ENCODE assay signal across 8 mouse cellular contexts in genomic region chr2:128428651-128429633, GRCm38 (mm10).
DNase-seq lines count a peak whose midpoint lies in the region; ATAC-seq and TF ChIP-seq lines count a peak whose summit lies in the region.

No protein-coding gene starts in this region.

- H3K9me3 ChIP-seq in hindbrain, postnatal 0 days (ENCODE audit: low read length), result no peaks in the 10 kb centered on the region
- no peaks in the 10 kb centered on the region for H3K9me3 ChIP-seq in liver, embryonic 14.5 days (ENCODE audit: control insufficient read depth, low read length)

- WGBS in hindbrain, postnatal 0 days, result 58% methylated on average over 18 of the region's 18 CpGs
- 11% methylated on average over 18 of the region's 18 CpGs for WGBS in liver, embryonic 14.5 days (ENCODE audit: insufficient replicate concordance)

- no peak overlapping the region for H3K27ac ChIP-seq in hindbrain, postnatal 0 days
- H3K27ac ChIP-seq in liver, embryonic 14.5 days, result peak overlapping the region; percentile 10; the same call in 1 of the 2 replicates

- DNase-seq in CD4-positive, CD25-positive, alpha-beta regulatory T cell, adult 2 months (ENCODE audit: low read depth, low spot score), result peak; percentile 73
- DNase-seq in ZHBTc4 (ENCODE audit: low read depth, low spot score), result peak; percentile 65
- DNase-seq in gastrocnemius, postnatal 10 days, result peak; percentile 44
- no peak for DNase-seq in hindbrain, postnatal 0 days (ENCODE audit: low spot score)
- no peak for DNase-seq in liver, embryonic 14.5 days (ENCODE audit: low read depth in 3 of 3, low spot score in 3 of 3)
- DNase-seq in retina, embryonic 14.5 days (ENCODE audit: low spot score), result no peak
- no peak for DNase-seq in cerebellum, postnatal 25 days

- TF ChIP-seq CTCF in hindbrain, postnatal 0 days (IDR thresholded peaks at IDR 0.05; ENCODE audit: low read depth), result no peak
- TF ChIP-seq CTCF in liver, embryonic 14.5 days (IDR thresholded peaks at IDR 0.05; ENCODE audit: low read depth), result no peak

- H3K4me1 ChIP-seq in hindbrain, postnatal 0 days (ENCODE audit: insufficient read depth, low read length), result no peaks in the 10 kb centered on the region
- peaks cover 6 to 13% of the 10 kb centered on the region in 2 experiments; a peak in 3 of 4 replicates for H3K4me1 ChIP-seq in liver, embryonic 14.5 days (replicated peaks; ENCODE audit: control insufficient read depth in 2 of 2, insufficient read depth in 2 of 2, low read length in 1 of 2)

- H3K27me3 ChIP-seq in hindbrain, postnatal 0 days (ENCODE audit: insufficient read depth, low read length), result no peaks in the 10 kb centered on the region
- peaks cover 4% of the 10 kb centered on the region; the same call in 1 of the 2 replicates for H3K27me3 ChIP-seq in liver, embryonic 14.5 days (ENCODE audit: control insufficient read depth, insufficient read depth, low read length)

- peak overlapping the region; percentile 22; the same call in 1 of the 2 replicates for H3K4me2 ChIP-seq in hindbrain, postnatal 0 days (ENCODE audit: low read depth, low read length)
- H3K4me2 ChIP-seq in liver, embryonic 14.5 days (ENCODE audit: low read depth), result peak overlapping the region; percentile 41

- TF ChIP-seq EP300 in liver, embryonic 14.5 days (IDR thresholded peaks at IDR 0.05; ENCODE audit: low read depth), result no peak

- H3K36me3 ChIP-seq in hindbrain, postnatal 0 days (ENCODE audit: insufficient read depth, low read length), result no peaks in the 10 kb centered on the region
- H3K36me3 ChIP-seq in liver, embryonic 14.5 days (replicated peaks; ENCODE audit: control insufficient read depth, insufficient read depth, low read depth), result no peaks in the 10 kb centered on the region

- H3K9ac ChIP-seq in hindbrain, postnatal 0 days (replicated peaks; ENCODE audit: low read length), result 0 out of 2 replicates have a peak overlapping the region, but pooled peaks have one; percentile 17
- no peak overlapping the region for H3K9ac ChIP-seq in liver, embryonic 14.5 days (replicated peaks)

- no peak overlapping the region for H3K4me3 ChIP-seq in hindbrain, postnatal 0 days (ENCODE audit: low read length)
- H3K4me3 ChIP-seq in liver, embryonic 14.5 days (ENCODE audit: insufficient read depth in 1 of 2, low read depth in 2 of 2, low read length in 2 of 2), result peak overlapping the region; percentile 10 to 38

- ATAC-seq in hindbrain, postnatal 0 days, result no peak
- ATAC-seq in liver, embryonic 14.5 days (ENCODE audit: insufficient read depth), result no peak
- peak; percentile 43 for ATAC-seq in neutrophil, adult 5-6 weeks (ENCODE audit: extremely low read depth, insufficient number of reproducible peaks, low FRiP score, poor library complexity, severe bottlenecking)

Comparison
In these comparisons a context has a peak if more than half of its experiments do, and no peak if none do; other contexts are left out.
1. DNase-seq: peak in CD4-positive, CD25-positive, alpha-beta regulatory T cell, adult 2 months (single experiment), ZHBTc4 (single experiment) and gastrocnemius, postnatal 10 days (single experiment); none in hindbrain, postnatal 0 days (single experiment), liver, embryonic 14.5 days (0 of 3), retina, embryonic 14.5 days (single experiment) and cerebellum, postnatal 25 days (0 of 2).